Mouse (Mus musculus): ENCODE measurements around the gene Fut1.

GRCm38 (mm10) chr7:45630064-45630907 lies 13.2 kb downstream of the Fut1 start:
- TF ChIP-seq POLR2A (IDR thresholded peaks at IDR 0.05; ENCODE audit: control insufficient read depth, extremely low read depth, insufficient read depth, low read length, poor library complexity) (no peak), CTCF (IDR thresholded peaks at IDR 0.05; ENCODE audit: borderline replicate concordance, control insufficient read depth, extremely low read depth, insufficient read depth, low read length, poor library complexity) (no peak)
